Mouse (Mus musculus) ovary, adult 2 months (tissue): ENCODE results near the gene 9230113P08Rik. TPM values are rescaled to one million over a fixed set of nuclear protein-coding genes. Genes with fewer than 3 reads are reported as not detected.

Experiments used
- polyA plus RNA-seq: library from polyadenylated mRNA; depleted of rRNA; stranded (reverse); fragments of >200 nt; gene quantifications from 2 replicates; pipeline ENCODE4 v1.2.3, GENCODE M21; 2012; rRNA removed

The 9230113P08Rik gene
- not detected in 2 replicates for polyA plus RNA-seq

GRCm38 (mm10) chr9:35908123-35908522 lies at the start of gene 9230113P08Rik:
Gene 9230113P08Rik (plus strand): TSS chr9:35908423.

Other genes starting within 250 kb of the 9230113P08Rik start
- not detected in 2 replicates for gene Pate1, start 221.0 kb upstream of the 9230113P08Rik start, polyA plus RNA-seq
- not detected in 2 replicates for gene Gm17677, start 167.4 kb upstream of the 9230113P08Rik start, polyA plus RNA-seq
- not detected in 2 replicates for gene Gm17727, start 130.3 kb upstream of the 9230113P08Rik start, polyA plus RNA-seq
- not detected in 2 replicates for gene Gm27235, start 118.3 kb upstream of the 9230113P08Rik start, polyA plus RNA-seq
- not detected in 2 replicates for gene D730048I06Rik, start 118.3 kb upstream of the 9230113P08Rik start, polyA plus RNA-seq
- not detected in 2 replicates for gene 9230110F15Rik, start 64.3 kb upstream of the 9230113P08Rik start, polyA plus RNA-seq
- not detected in 2 replicates for gene Gm5916, start 220.4 kb downstream of the 9230113P08Rik start, polyA plus RNA-seq